Mouse (Mus musculus) limb, embryonic 12.5 days (tissue): ENCODE data around the gene Gm20379. TPM values are rescaled to one million over a fixed set of nuclear protein-coding genes. Genes with fewer than 3 reads are reported as not detected.

ENCODE experiments used
- ATAC-seq: fragments of 200-750 bp; cut with Nextera tagmentation; 2 replicates; pipeline ENCODE4 v1.8.0; 2017; ENCODE audit warnings: low read depth, moderate TSS enrichment; ENCODE audit not compliant: insufficient number of reproducible peaks, insufficient read depth, low FRiP score, low TSS enrichment
- H3K27ac ChIP-seq: fragments of 300-500 bp; sonication (generic); 2 replicates; pipeline ENCODE4 v1.5.1; 2016; ENCODE audit warnings: mild to moderate bottlenecking, moderate library complexity
- H3K27me3 ChIP-seq: fragments of 300-500 bp; sonication (generic); 2 replicates; pipeline ENCODE4 v1.6.1; 2016; ENCODE audit warnings: mild to moderate bottlenecking, moderate library complexity
- H3K36me3 ChIP-seq: fragments of 300-500 bp; sonication (generic); 2 replicates; pipeline ENCODE4 v1.6.1; 2016; ENCODE audit warnings: mild to moderate bottlenecking, moderate library complexity
- H3K4me1 ChIP-seq: fragments of 300-500 bp; sonication (generic); replicated peaks from 2 replicates; pipeline ENCODE4 v1.6.1; 2016
- H3K4me2 ChIP-seq: fragments of 300-500 bp; sonication (generic); 2 replicates; pipeline ENCODE4 v1.6.1; 2016; ENCODE audit warnings: mild to moderate bottlenecking, moderate library complexity
- H3K4me3 ChIP-seq: fragments of 300-500 bp; sonication (generic); replicated peaks from 2 replicates; pipeline ENCODE4 v1.5.1; 2016; ENCODE audit warnings: mild to moderate bottlenecking
- H3K9ac ChIP-seq: fragments of 300-500 bp; sonication (generic); replicated peaks from 2 replicates; pipeline ENCODE4 v1.6.1; 2016; ENCODE audit warnings: mild to moderate bottlenecking, moderate library complexity
- H3K9me3 ChIP-seq: fragments of 300-500 bp; sonication (generic); 2 replicates; pipeline ENCODE4 v1.6.1; 2016; ENCODE audit warnings: mild to moderate bottlenecking, moderate library complexity
- WGBS: fragments of 180-500 bp; shearing (Covaris S2); methylation state at CpG from one replicate; pipeline ENCODE4 v1.1.7; 2016; 5-methylcytosine and 5-hydroxymethylcytosine counted together
- polyA plus RNA-seq: library from polyadenylated mRNA; unstranded; fragments of >200 nt; fragmentation: Nextera tagmentation; extraction: Ambion mirVana; gene quantifications from 2 replicates; pipeline ENCODE4 v1.2.1, GENCODE M21; 2016

Gene Gm20379
- polyA plus RNA-seq, 1 experiment from 2014 or later: 2.6 TPM

DNA sequence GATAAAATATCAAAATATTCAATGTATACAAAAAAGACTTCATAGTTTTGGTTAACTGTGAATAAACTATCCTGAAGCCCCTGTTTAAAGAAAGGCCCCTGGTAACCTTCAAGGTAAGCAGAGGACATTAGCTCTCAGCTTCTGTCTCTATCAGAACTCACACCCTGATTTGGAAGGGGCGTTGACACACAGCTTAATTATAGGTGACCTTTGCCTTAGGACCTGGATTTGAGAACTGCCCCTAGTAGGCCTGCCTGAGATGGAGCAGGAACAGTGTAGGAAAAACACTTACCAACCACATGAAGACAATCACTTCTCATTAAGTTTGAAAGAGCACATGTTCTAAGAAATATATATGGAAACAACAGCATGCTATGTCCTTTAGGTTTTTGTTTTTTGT, 6.3 kb upstream of the Gm20379 start:
- Histone ChIP-seq H3K27ac (no peak overlapping the region), H3K27me3 (no peaks in the 10 kb centered on the region), H3K4me1 (peaks cover 38% of the 10 kb centered on the region), H3K4me3 (no peak overlapping the region), H3K9ac (no peak overlapping the region), H3K9me3 (no peaks in the 10 kb centered on the region), H3K36me3 (peaks cover 42% of the 10 kb centered on the region), H3K4me2 (no peak overlapping the region)
- WGBS: 76% methylated on average over 1 of the region's 1 CpGs
- ATAC-seq: no peak

DNA sequence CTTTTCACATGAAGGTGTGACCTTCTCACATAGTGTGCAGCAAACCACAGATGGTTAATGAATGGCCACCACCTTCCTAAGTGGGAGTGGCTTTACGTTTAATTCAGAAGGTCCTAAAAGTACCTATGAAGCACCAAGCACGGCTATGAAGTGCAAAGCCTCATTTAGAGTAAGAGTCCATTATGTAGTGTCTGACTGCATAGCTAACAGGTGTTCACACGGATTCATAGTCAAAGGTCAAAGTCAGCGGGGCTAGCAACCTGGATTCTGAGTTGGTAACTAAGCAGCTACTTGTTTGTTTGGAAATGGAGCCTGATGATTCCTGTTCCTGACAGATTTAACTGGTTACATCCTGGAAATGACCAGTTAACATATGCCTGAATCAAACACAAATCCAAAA, 4.0 kb upstream of the Gm20379 start:
- Histone ChIP-seq H3K4me3 (no peak overlapping the region), H3K36me3 (peaks cover 43% of the 10 kb centered on the region)

DNA sequence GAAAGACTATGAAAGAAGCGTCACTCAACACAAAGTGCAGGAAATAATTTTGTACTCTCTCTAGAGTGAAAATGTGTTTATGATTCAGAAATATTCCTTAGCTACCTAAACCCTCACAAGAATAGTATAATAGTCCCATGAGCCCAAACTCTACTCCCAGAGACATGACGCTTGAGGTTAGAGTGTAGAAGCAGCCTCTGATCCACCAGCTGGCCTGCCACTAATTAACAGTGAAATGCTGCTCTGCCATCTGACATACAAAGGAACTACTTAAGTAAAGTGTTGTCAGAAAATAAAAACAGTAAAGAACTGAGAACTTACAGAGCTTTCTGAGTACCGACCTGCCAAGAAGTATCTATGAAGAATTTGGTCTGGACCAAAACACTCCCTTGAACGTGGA, 3.3 kb upstream of the Gm20379 start:
- WGBS: 46% methylated on average over 4 of the region's 4 CpGs
- Histone ChIP-seq H3K27me3 (no peaks in the 10 kb centered on the region), H3K36me3 (peaks cover 40% of the 10 kb centered on the region), H3K9ac (no peak overlapping the region), H3K4me1 (peaks cover 38% of the 10 kb centered on the region), H3K4me3 (no peak overlapping the region), H3K9me3 (no peaks in the 10 kb centered on the region), H3K27ac (no peak overlapping the region; the same call in 1 of the 2 replicates), H3K4me2 (no peak overlapping the region)
- no peak for ATAC-seq

More for the DNA sequence above, 4.0 kb upstream of the Gm20379 start:
- no peaks in the 10 kb centered on the region for H3K9me3 ChIP-seq
- no peak overlapping the region for H3K9ac ChIP-seq
- ATAC-seq: no peak
- H3K27ac ChIP-seq: no peak overlapping the region
- 33% methylated on average over 4 of the region's 4 CpGs for WGBS
- H3K4me1 ChIP-seq: peaks cover 38% of the 10 kb centered on the region
- no peaks in the 10 kb centered on the region for H3K27me3 ChIP-seq
- no peak overlapping the region for H3K4me2 ChIP-seq

DNA sequence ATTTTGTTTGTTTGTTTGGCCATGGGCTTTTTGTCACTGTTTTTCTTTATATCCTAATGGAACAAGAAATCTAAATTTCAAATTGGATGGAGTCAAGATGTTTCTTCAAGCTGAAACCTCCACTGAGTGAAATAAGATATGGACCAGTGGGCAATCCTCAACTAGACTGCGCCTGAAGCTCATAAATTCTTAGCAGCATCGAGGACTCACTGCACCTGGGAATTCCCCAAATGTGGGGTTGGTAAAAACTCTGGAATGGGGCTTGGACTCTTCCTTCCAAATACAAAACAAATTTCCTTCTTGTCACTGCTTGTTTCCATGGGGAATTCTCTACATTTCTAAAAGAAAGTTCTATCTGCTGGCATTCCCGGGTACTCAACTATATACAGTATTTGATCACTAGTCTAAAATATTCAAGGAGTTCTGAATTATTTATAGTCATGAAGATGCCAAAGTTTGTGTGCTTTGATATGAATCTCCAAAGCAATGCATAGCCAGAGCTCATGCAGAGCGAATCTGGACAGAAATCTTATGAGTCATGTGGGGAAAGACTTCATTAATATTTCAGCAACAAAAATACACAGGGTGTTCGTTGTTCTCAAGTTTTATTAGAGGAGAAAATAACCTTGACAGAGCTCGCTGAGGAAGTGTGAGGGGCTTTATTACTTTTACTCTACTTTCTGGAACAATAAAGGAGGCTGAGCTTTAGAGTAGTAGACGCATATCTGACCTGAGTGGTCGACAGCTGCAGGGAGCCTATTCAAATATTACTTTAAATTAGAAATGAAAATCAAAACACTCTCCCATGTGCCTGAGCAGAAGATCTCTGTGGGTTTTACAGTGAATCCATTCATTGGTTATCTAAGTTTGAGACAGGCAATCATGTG, 2.5 kb upstream of the Gm20379 start:
- 37% methylated on average over 8 of the region's 8 CpGs for WGBS

DNA sequence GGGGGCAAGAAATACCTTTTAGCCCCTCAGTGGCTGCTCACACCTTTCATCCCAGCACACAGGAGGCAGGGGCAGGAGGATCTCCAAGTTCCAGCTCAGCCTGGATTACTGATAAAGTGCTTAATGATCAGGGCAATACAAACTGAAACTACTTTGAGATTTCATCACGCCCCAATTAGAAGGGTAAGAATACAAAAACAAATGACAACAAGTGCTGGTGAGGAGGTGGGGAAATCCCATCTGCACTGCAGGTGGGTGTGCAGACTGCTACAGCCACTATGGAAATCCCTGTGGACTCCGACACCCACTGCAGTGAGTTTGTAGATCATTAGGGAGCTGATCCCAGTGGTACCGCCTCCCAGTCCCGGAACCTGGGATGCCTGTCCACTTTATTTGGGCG, 1.5 kb upstream of the Gm20379 start:
- H3K27ac ChIP-seq: no peak overlapping the region; the same call in 1 of the 2 replicates
- 89% methylated on average over 5 of the region's 5 CpGs for WGBS
- H3K27me3 ChIP-seq: no peaks in the 10 kb centered on the region
- no peaks in the 10 kb centered on the region for H3K9me3 ChIP-seq
- ATAC-seq: no peak
- peaks cover 38% of the 10 kb centered on the region for H3K4me1 ChIP-seq
- H3K9ac ChIP-seq: no peak overlapping the region
- H3K4me2 ChIP-seq: no peak overlapping the region
- H3K36me3 ChIP-seq: peaks cover 42% of the 10 kb centered on the region
- H3K4me3 ChIP-seq: no peak overlapping the region

More for the DNA sequence above, 2.5 kb upstream of the Gm20379 start:
- no peak overlapping the region for H3K4me3 ChIP-seq
- no peaks in the 10 kb centered on the region for H3K27me3 ChIP-seq
- peak; percentile 60 for ATAC-seq
- no peak overlapping the region for H3K4me2 ChIP-seq
- H3K9ac ChIP-seq: no peak overlapping the region
- H3K9me3 ChIP-seq: no peaks in the 10 kb centered on the region
- no peak overlapping the region for H3K27ac ChIP-seq
- H3K36me3 ChIP-seq: peaks cover 42% of the 10 kb centered on the region
- peaks cover 38% of the 10 kb centered on the region for H3K4me1 ChIP-seq

DNA sequence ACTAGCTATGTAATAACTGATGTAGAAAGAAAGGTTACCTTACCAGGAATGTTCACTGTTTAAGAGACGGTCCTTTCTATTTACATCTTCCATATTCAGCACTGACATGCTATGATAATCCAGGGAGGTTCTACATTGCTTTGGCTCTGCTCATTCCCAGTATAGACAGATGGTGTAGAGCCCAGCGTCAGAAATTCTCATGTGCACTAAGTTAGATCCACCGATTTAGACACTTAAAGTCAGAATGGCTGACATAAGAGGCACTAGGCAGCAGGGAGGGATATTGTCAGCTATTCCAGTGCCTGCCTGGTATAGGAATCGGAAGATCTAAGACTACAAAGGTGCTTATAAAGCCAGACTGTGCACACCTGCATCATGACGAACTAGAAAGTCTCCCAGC, 8.8 kb downstream of the Gm20379 start:
- Histone ChIP-seq H3K4me3 (no peak overlapping the region), H3K36me3 (peaks cover 33% of the 10 kb centered on the region), H3K9ac (no peak overlapping the region), H3K9me3 (no peaks in the 10 kb centered on the region), H3K4me1 (0 out of 2 replicates have a peak, but pooled peaks cover 8% of the 10 kb centered on the region), H3K27ac (no peak overlapping the region), H3K4me2 (no peak overlapping the region), H3K27me3 (no peaks in the 10 kb centered on the region)
- WGBS: 75% methylated on average over 5 of the region's 5 CpGs
- ATAC-seq: no peak

DNA sequence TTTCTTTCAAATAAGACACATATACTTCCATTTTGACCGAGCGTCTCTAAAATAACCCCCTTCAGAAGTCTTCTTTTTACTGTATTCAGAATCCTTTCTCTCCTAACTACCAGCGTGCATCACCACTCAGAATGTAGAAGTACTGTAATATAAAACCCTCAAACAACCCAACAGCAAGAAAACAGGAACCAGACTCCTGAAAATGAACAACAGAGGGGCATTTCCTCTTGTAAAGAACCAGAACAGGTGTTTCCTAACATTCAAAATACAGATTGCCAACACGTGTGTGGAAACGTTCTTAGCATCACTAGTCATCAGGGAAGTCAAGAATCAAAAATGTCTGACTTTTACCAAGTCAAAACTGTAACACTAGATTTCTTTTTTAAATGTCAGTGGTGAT, 15.0 kb downstream of the Gm20379 start:
- ATAC-seq: no peak
- Histone ChIP-seq H3K4me3 (no peak overlapping the region), H3K27me3 (no peaks in the 10 kb centered on the region), H3K9me3 (no peaks in the 10 kb centered on the region), H3K9ac (no peak overlapping the region), H3K36me3 (peaks cover 36% of the 10 kb centered on the region; the same call in 1 of the 2 replicates), H3K4me1 (peaks cover 9% of the 10 kb centered on the region), H3K4me2 (no peak overlapping the region), H3K27ac (peak overlapping the region; percentile 64)
- 59% methylated on average over 5 of the region's 5 CpGs for WGBS

DNA sequence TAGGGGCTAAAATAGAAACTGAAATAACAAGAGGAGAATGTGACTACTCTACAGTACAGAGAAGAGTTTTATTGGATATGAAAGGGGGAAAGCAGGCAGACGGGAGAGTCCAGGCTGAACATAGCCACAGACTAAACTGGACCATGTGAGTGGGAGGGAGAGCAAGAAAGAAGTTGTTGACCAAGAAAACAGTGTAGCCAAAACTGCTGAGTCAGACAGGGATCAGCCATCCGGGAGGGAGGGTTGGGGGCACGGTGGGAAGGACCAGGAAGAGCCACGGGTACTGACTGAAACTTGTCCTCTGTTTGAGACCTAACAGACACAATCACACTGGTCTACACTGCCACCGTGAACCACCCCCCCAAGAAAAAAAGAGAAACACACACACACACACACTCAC, 20.2 kb downstream of the Gm20379 start:
- no peak overlapping the region for H3K27ac ChIP-seq
- no peaks in the 10 kb centered on the region; the same call in 1 of the 2 replicates for H3K4me1 ChIP-seq
- no peak overlapping the region for H3K9ac ChIP-seq
- H3K4me3 ChIP-seq: no peak overlapping the region
- no peaks in the 10 kb centered on the region for H3K27me3 ChIP-seq
- H3K36me3 ChIP-seq: peaks cover 35% of the 10 kb centered on the region; the same call in 1 of the 2 replicates
- ATAC-seq: no peak
- H3K4me2 ChIP-seq: no peak overlapping the region
- H3K9me3 ChIP-seq: no peaks in the 10 kb centered on the region
- 86% methylated on average over 5 of the region's 5 CpGs for WGBS

DNA sequence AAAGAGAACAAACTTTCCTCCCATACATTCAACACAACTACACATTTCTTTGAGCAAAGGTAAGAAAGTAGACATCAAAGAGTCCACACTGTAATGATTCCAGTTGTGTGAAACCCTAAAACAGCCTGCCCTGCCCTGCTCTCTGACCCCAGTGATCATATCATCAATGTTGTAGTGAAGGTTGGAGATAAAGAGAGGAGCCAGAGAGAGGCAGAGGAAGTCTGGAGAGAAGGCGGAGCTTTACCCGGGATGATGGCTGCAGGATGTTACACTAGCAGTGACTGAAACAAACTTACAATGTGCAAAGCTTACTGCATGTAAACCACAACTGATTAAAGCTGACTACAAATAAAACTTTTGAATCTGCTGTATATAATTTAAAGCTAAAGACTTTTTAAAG, 22.2 kb downstream of the Gm20379 start:
- no peak for ATAC-seq
- H3K36me3 ChIP-seq: peaks cover 32% of the 10 kb centered on the region; the same call in 1 of the 2 replicates
- H3K27me3 ChIP-seq: no peaks in the 10 kb centered on the region
- H3K9me3 ChIP-seq: no peaks in the 10 kb centered on the region
- H3K9ac ChIP-seq: no peak overlapping the region
- H3K4me1 ChIP-seq: no peaks in the 10 kb centered on the region; the same call in 1 of the 2 replicates
- no peak overlapping the region for H3K27ac ChIP-seq
- 81% methylated on average over 2 of the region's 2 CpGs for WGBS
- no peak overlapping the region for H3K4me3 ChIP-seq
- H3K4me2 ChIP-seq: no peak overlapping the region

DNA sequence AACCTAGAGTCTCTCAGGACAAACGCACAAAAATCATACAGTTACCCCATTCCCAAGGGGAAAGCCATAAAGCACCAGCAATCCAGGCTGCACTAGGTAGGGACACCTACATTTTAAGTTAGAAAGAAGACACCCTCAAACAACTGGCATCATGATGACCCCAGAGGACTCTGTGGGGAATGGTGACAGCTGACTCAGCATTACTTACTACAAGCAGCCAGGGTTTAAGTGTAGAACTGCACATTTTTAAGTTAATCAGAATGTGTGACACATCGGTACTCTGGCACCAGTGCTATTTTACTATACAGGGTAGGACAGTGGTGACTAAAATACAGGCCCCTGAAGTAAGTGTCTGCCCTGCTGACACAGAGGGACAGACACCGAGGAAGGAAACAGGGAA, 24.8 kb downstream of the Gm20379 start:
- Histone ChIP-seq H3K27ac (no peak overlapping the region), H3K36me3 (peaks cover 34% of the 10 kb centered on the region), H3K27me3 (no peaks in the 10 kb centered on the region), H3K9me3 (no peaks in the 10 kb centered on the region), H3K4me1 (no peaks in the 10 kb centered on the region; the same call in 1 of the 2 replicates), H3K4me2 (no peak overlapping the region), H3K9ac (no peak overlapping the region), H3K4me3 (no peak overlapping the region)
- 93% methylated on average over 3 of the region's 3 CpGs for WGBS
- ATAC-seq: no peak

DNA sequence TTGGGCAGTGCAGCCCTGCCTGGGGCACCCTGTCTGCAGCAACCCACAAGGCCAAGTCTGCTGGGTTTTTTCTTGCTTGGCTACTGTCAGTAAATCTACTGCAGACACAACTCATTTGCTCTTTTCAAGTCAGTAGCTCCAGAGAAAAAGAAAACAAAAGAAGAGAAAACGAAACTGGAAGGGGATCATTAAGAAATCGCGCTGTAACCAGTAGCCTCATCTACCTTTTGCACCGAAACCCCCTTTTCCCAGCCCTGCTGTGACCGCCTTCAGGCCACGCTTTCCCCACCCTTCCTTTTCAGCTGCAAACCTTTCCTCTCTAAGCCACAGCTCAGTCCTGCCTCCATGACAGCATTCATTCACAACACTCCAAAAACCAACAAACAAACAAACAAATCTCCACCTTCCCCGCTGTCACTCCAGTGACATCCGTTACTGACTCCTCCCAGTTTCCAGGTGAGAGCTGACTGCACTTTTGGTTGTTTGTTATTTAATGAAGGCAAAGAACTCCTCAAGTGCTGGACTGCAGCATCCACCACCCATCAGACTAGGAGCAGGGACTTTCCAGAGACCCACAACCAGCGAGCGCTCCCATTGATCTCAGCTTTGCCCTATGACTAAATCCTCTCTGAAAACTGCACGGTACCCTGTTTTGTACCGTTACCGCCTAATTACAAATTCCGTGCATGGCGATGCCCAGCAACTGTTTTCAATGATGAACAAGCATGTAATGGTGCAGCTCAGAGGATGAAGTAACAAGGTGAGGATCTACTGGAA, 26.5 kb downstream of the Gm20379 start:
- Histone ChIP-seq H3K9ac (no peak overlapping the region), H3K36me3 (peaks cover 43% of the 10 kb centered on the region), H3K9me3 (no peaks in the 10 kb centered on the region), H3K4me3 (no peak overlapping the region), H3K4me2 (no peak overlapping the region), H3K27me3 (no peaks in the 10 kb centered on the region), H3K27ac (no peak overlapping the region), H3K4me1 (no peaks in the 10 kb centered on the region)
- no peak for ATAC-seq
- WGBS: 93% methylated on average over 15 of the region's 15 CpGs
